Mouse (Mus musculus) bone marrow, adult 2 months (tissue): ENCODE results near the gene Cers5.

Experiments
- CTCF ChIP-seq: fragments of 200-500 bp; IDR thresholded peaks from 2 replicates; pipeline ENCODE4 v1.5.1; 2011; ENCODE audit warnings: low read length, control low read depth; ENCODE audit not compliant: control insufficient read depth, insufficient read depth
- POLR2A ChIP-seq: fragments of 200-500 bp; IDR thresholded peaks from 2 replicates; pipeline ENCODE4 v1.6.1; 2011; ENCODE audit warnings: low read depth, mild to moderate bottlenecking, control low read depth, low read length, borderline replicate concordance; ENCODE audit not compliant: control insufficient read depth

DNA sequence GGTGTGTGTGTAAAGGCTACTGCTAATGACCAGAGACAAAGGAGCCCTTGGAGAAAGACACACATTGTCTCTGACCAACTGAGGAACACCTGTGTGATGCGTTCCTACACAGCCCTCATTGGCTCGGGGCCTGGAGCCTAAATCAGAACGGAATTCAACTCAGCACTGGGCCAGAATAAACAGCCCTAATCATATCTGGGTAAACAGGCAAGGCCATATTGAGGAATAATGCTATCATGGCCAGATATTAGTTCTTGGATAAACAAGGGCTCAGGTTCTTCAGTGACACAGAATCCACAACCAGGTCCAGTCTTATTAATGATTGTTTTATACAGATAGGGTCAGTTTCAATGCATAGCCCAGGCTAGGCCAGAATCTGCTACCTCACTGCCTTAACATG, 18.3 kb upstream of the Cers5 start:
- TF ChIP-seq CTCF (no peak), POLR2A (no peak)
